Mouse (Mus musculus): ENCODE measurements around the gene Lpp.

DNA sequence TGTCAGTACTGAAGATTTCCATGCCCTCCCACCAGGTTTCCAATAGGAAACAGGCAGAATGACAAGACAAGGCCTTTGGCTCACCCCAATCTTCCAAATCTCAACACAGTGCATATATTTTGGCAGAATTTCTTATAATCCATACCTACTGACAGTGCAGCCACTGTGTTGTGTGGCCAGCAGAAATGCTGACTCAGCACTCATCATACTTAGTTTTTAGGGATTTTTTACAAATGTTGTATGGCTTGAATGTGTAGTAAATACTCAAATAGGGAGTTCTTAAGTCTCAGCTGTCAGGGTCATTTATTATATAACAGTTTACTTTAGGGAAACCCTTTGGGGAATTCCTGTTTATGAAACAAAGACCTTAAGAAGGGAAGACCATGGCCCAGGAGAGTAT, 202.2 kb downstream of the Lpp start:
- TF ChIP-seq CTCF (IDR thresholded peaks at IDR 0.05; ENCODE audit: low read depth, low read length), result no peak
- no peak for TF ChIP-seq GATA1 (IDR thresholded peaks at IDR 0.05; ENCODE audit: borderline replicate concordance, low read length)
- TF ChIP-seq GATA2 (IDR thresholded peaks at IDR 0.05; ENCODE audit: borderline replicate concordance, low read depth, low read length), result no peak
- TF ChIP-seq POLR2AphosphoS5 (IDR thresholded peaks at IDR 0.05; ENCODE audit: insufficient replicate concordance, low read depth, low read length), result no peak
